Mouse (Mus musculus): Measurements from ENCODE around the gene Dram1. TPM values are rescaled to one million over a fixed set of nuclear protein-coding genes. Genes with fewer than 3 reads are reported as not detected.
A peak's percentile ranks its signal among the peaks of the same experiment; 100 is the strongest.

The Dram1 gene
- total and polyA plus RNA-seq, 2 experiments from 2014 or later: 0.39 to 0.44 TPM

DNA sequence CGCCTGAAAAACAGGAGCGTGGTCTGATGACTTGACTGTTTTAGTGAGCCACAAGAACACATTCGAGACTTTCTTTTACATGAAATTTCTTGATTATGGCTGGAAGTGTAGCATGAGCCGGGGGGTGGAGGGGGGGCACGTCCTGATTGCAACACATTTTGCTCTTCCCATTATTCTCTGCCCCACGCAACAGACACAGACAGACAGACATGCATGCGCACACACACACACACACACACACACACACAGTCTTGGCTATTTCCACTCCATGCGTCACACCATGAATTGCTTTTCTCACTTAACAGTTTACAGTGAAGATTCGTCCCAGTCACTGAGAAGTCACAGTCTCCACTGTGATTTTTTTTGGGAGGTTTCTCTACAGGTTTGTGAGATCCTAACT lies 38.2 kb downstream of the Dram1 start:
- Histone ChIP-seq H3K27ac (ENCODE audit: low read depth, low read length) (no peak overlapping the region), H3K9ac (replicated peaks; ENCODE audit: low read length, poor library complexity, severe bottlenecking) (no peak overlapping the region), H3K4me2 (ENCODE audit: low read depth, low read length, poor library complexity, severe bottlenecking) (no peak overlapping the region), H3K36me3 (ENCODE audit: insufficient read depth, low read length) (no peaks in the 10 kb centered on the region), H3K27me3 (ENCODE audit: insufficient read depth, low read length) (no peaks in the 10 kb centered on the region), H3K4me1 (ENCODE audit: insufficient read depth, low read length) (no peaks in the 10 kb centered on the region), H3K9me3 (ENCODE audit: low read length) (no peaks in the 10 kb centered on the region), H3K4me3 (ENCODE audit: low read depth, low read length) (no peak overlapping the region)
- WGBS: 91% methylated on average over 9 of the region's 9 CpGs
- ATAC-seq (ENCODE audit: low FRiP score) (no peak), DNase-seq (ENCODE audit: low spot score) (no peak)
- no peak for TF ChIP-seq CTCF (IDR thresholded peaks at IDR 0.05)

- no peaks in the 10 kb centered on the region for H3K27me3 ChIP-seq (ENCODE audit: insufficient read depth, low read length)
These were observed 48.2 kb downstream of the Dram1 start for GRCm38 (mm10) chr10:88330695-88331094.

GRCm38 (mm10) chr10:88328056-88328450 lies 50.8 kb downstream of the Dram1 start:
- no peaks in the 10 kb centered on the region for H3K4me1 ChIP-seq (ENCODE audit: insufficient read depth, low read length)
- H3K4me3 ChIP-seq (ENCODE audit: low read depth, low read length): no peak overlapping the region
- no peaks in the 10 kb centered on the region for H3K36me3 ChIP-seq (ENCODE audit: insufficient read depth, low read length)
- DNase-seq (ENCODE audit: low spot score): no peak
- no peaks in the 10 kb centered on the region for H3K27me3 ChIP-seq (ENCODE audit: insufficient read depth, low read length)
- no peak for TF ChIP-seq CTCF (IDR thresholded peaks at IDR 0.05)
- WGBS: 73% methylated on average over 4 of the region's 4 CpGs
- no peak overlapping the region for H3K4me2 ChIP-seq (ENCODE audit: low read depth, low read length, poor library complexity, severe bottlenecking)
- no peak overlapping the region for H3K27ac ChIP-seq (ENCODE audit: low read depth, low read length)
- no peak overlapping the region for H3K9ac ChIP-seq (replicated peaks; ENCODE audit: low read length, poor library complexity, severe bottlenecking)
- no peaks in the 10 kb centered on the region for H3K9me3 ChIP-seq (ENCODE audit: low read length)
- no peak for ATAC-seq (ENCODE audit: low FRiP score)

More at GRCm38 (mm10) chr10:88330695-88331094, 48.2 kb downstream of the Dram1 start:
- Histone ChIP-seq H3K36me3 (ENCODE audit: insufficient read depth, low read length) (no peaks in the 10 kb centered on the region), H3K4me2 (ENCODE audit: low read depth, low read length, poor library complexity, severe bottlenecking) (no peak overlapping the region), H3K27ac (ENCODE audit: low read depth, low read length) (no peak overlapping the region), H3K4me1 (ENCODE audit: insufficient read depth, low read length) (no peaks in the 10 kb centered on the region), H3K9me3 (ENCODE audit: low read length) (no peaks in the 10 kb centered on the region), H3K9ac (replicated peaks; ENCODE audit: low read length, poor library complexity, severe bottlenecking) (no peak overlapping the region), H3K4me3 (ENCODE audit: low read depth, low read length) (no peak overlapping the region)
- TF ChIP-seq CTCF (IDR thresholded peaks at IDR 0.05): peak; percentile 78
- DNase-seq (ENCODE audit: low spot score) (peak; percentile 74), ATAC-seq (ENCODE audit: low FRiP score) (no peak)
- 17% methylated on average over 5 of the region's 5 CpGs for WGBS

DNA sequence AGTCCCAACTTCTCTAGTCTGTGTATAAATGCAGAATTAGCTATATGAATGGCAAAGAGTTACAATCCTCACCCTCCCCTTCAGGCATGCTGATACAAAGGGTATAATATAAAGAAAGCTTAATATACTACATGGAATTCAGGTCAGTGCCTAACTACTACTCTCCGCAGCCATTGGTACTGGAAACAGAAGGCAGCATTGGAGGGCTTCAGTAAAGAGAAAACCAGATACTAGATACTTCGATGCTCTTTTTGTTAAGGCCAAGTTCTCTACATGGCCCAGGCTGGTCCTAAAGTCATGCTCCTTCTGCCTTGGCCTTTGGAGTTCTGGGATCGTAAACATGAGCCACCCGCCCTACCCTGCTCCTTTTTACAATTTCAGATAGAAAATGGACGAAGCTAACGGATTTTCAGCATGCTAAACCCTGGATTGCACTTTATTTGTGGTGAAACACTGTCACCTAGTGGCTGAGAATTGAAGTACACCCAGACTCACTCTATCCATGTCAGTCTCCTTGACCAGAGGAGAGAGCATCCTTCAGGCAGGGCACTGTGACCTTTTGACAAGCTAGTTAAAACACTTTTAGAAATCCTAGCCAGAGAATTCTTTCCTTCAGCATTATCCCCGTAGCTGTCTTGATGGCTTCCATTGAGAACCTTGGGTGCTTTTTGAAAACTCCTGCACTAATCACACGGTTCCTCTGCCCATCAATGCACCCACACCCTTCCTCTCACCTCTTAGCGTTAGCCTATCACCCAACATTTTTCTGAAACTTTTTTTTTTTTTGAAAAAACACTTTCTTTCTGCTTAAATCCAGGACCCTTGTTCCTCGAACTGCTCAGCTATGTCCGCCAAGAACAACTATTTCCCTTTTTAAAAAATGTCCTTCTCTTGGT lies 51.5 kb downstream of the Dram1 start:
- DNase-seq (ENCODE audit: low spot score) (peak; percentile 82), ATAC-seq (ENCODE audit: low FRiP score) (peak; percentile 83)
- WGBS: 43% methylated on average over 11 of the region's 11 CpGs
- no peaks in the 10 kb centered on the region for H3K4me1 ChIP-seq (ENCODE audit: insufficient read depth, low read length)
- no peak overlapping the region for H3K27ac ChIP-seq (ENCODE audit: low read depth, low read length)
- 0 out of 2 replicates have a peak overlapping the region, but pooled peaks have one; percentile 2 for H3K4me2 ChIP-seq (ENCODE audit: low read depth, low read length, poor library complexity, severe bottlenecking)
- no peak overlapping the region for H3K9ac ChIP-seq (replicated peaks; ENCODE audit: low read length, poor library complexity, severe bottlenecking)
- no peak overlapping the region for H3K4me3 ChIP-seq (ENCODE audit: low read depth, low read length)
- H3K36me3 ChIP-seq (ENCODE audit: insufficient read depth, low read length): no peaks in the 10 kb centered on the region
- H3K27me3 ChIP-seq (ENCODE audit: insufficient read depth, low read length): no peaks in the 10 kb centered on the region
- H3K9me3 ChIP-seq (ENCODE audit: low read length): no peaks in the 10 kb centered on the region
- TF ChIP-seq CTCF (IDR thresholded peaks at IDR 0.05): peak; percentile 99

DNA sequence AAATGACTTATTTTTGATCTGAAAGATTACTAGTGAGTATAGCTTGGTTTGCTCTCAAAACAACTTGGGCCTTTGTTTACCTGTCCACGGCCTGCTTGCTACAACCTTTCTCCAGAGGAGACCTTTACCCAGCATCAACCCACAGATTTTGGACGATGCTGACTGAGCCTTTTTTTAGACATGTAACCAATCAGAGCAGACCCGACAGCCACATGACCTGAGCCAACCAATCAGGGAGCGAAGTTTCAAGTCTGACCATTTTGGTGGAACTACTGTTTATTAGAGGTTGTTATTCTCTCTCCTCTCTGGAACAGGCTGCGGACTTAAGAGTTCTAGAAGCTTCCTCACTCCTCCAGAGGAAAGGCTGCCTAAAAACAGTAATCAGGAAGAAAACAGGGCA lies 57.1 kb downstream of the Dram1 start:
- H3K4me3 ChIP-seq (ENCODE audit: low read depth, low read length): no peak overlapping the region
- H3K9me3 ChIP-seq (ENCODE audit: low read length): no peaks in the 10 kb centered on the region
- H3K27ac ChIP-seq (ENCODE audit: low read depth, low read length): no peak overlapping the region
- no peaks in the 10 kb centered on the region for H3K4me1 ChIP-seq (ENCODE audit: insufficient read depth, low read length)
- H3K27me3 ChIP-seq (ENCODE audit: insufficient read depth, low read length): no peaks in the 10 kb centered on the region
- WGBS: 86% methylated on average over 5 of the region's 5 CpGs
- no peak overlapping the region for H3K4me2 ChIP-seq (ENCODE audit: low read depth, low read length, poor library complexity, severe bottlenecking)
- H3K36me3 ChIP-seq (ENCODE audit: insufficient read depth, low read length): no peaks in the 10 kb centered on the region
- TF ChIP-seq CTCF (IDR thresholded peaks at IDR 0.05): no peak
- H3K9ac ChIP-seq (replicated peaks; ENCODE audit: low read length, poor library complexity, severe bottlenecking): no peak overlapping the region
- DNase-seq (ENCODE audit: low spot score) (no peak), ATAC-seq (ENCODE audit: low FRiP score) (no peak)

DNA sequence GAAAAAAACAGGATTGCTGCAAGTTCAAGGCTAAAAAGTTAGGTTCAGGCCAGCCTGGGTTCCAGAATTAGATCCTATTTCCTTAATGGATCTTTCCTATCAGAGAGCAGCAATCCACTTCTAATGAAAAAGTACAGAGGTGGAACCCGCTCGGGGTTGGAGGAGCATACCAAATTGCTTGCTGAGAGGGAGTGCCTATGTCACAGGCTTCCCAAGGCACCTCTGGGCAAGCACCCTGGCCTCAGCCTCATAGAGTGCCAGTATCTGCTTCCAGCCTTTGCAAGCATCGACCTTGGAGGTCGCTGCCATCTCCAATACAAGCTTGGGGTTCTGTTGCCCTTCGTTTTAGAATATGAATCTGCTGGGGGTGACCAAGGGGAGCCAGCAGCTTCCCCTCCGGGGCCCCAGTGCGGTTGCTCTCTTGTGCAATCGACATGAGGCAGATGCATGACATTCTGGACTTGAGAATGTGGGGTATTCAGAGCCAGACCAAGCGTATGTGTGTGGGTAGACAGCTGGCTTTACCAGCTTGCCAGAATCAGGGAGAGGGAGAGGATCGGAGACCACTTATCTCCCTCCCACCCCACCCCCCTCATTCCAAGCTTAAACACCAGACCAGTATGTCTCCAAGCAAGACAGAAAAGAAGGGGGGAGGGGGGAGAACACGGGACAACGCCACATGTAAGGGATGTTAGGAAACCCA lies 58.0 kb downstream of the Dram1 start:
- ATAC-seq (ENCODE audit: low FRiP score) (no peak; the same call in 1 of the 2 replicates), DNase-seq (ENCODE audit: low spot score) (peak; percentile 5)
- Histone ChIP-seq H3K36me3 (ENCODE audit: insufficient read depth, low read length) (no peaks in the 10 kb centered on the region), H3K9ac (replicated peaks; ENCODE audit: low read length, poor library complexity, severe bottlenecking) (no peak overlapping the region), H3K4me1 (ENCODE audit: insufficient read depth, low read length) (no peaks in the 10 kb centered on the region), H3K27ac (ENCODE audit: low read depth, low read length) (no peak overlapping the region), H3K9me3 (ENCODE audit: low read length) (no peaks in the 10 kb centered on the region), H3K4me3 (ENCODE audit: low read depth, low read length) (no peak overlapping the region), H3K27me3 (ENCODE audit: insufficient read depth, low read length) (no peaks in the 10 kb centered on the region), H3K4me2 (ENCODE audit: low read depth, low read length, poor library complexity, severe bottlenecking) (no peak overlapping the region)
- TF ChIP-seq CTCF (IDR thresholded peaks at IDR 0.05): no peak
- 76% methylated on average over 12 of the region's 12 CpGs for whole genome bisulfite sequencing

All from midbrain, postnatal 0 days (tissue).